Mouse (Mus musculus): ENCODE results near the gene Rpp40. TPM values are rescaled to one million over a fixed set of nuclear protein-coding genes. Genes with fewer than 3 reads are reported as not detected.

Gene Rpp40
- total RNA-seq (2021), result 10 to 100 TPM; 10.8 to 13.5 TPM
- long read RNA-seq, experiment 1, full-length matches to known transcripts, result 11 of 14 reads
- long read RNA-seq, experiment 1, partial matches to known transcripts, result 1 of 14 reads
- long read RNA-seq, experiment 1, other reads (novel, unspliced or antisense), result 2 of 14 reads
- long read RNA-seq, experiment 2, full-length matches to known transcripts, result 14 of 16 reads
- long read RNA-seq, experiment 2, partial matches to known transcripts, result 1 of 16 reads
- long read RNA-seq, experiment 2, other reads (novel, unspliced or antisense), result 1 of 16 reads

DNA sequence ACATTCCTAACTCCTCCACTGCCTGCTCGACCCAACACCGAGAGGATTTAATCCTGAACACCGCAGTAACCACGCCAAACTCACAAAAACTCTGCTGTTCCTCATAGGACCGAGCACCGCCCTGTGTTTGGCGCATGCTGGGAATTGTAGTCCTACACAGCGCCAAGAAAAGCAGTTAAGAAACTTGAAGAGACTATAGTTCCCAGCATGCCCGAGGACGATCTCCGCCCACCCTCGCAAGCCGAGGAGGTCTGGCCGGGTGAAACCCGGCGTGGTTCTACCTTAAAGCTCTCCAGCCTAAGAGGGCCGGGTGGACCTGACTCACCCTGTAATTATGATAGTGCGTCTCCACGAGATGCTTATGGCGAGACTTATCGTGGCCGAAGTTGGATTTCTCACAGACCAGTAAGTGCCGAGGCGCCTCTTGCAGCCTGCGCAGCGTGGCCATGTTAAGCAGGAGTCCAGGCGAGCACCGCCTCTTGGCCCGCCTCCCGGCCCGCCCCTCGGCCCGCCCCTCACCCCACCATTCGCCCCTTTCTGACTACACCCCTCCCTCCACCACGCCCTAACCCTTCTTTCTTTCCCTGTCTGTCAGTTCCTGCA is at the start of gene Rpp40:
Gene Rpp40, minus strand, starts transcription at position 481 of the 603 bp plus-strand sequence.
- DNase-seq, result peak; percentile 86

DNA sequence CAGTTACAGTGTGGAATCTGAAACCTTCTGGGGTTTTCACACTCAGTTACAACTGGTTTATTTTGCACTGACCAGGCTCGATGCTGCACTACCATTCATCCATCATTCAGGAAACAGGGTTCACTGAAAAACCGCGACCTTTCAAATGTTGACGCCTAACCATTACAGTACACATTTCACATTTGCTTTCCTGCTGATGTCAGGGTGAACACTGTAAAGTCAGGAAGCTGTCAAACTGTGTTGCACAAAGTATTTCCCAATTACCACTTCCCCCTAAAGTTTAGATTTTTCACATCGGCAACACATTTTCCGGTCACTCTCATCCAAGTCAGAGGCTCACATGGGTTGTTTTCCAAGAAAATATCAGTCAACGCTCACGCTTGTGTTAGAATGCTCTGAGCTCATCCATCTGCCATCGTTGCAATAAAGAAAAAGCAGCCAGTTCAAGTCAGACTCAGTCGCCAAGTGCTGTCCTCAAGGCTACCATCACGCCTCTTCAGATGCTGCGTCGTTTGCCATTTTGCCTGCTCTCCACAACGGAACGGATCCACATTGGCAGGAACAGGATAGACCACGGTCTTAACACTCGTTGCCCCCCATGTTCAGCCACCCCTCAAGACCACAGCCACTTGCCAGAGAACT is 43.8 kb upstream of the Rpp40 start:
- DNase-seq, result no peak

DNA sequence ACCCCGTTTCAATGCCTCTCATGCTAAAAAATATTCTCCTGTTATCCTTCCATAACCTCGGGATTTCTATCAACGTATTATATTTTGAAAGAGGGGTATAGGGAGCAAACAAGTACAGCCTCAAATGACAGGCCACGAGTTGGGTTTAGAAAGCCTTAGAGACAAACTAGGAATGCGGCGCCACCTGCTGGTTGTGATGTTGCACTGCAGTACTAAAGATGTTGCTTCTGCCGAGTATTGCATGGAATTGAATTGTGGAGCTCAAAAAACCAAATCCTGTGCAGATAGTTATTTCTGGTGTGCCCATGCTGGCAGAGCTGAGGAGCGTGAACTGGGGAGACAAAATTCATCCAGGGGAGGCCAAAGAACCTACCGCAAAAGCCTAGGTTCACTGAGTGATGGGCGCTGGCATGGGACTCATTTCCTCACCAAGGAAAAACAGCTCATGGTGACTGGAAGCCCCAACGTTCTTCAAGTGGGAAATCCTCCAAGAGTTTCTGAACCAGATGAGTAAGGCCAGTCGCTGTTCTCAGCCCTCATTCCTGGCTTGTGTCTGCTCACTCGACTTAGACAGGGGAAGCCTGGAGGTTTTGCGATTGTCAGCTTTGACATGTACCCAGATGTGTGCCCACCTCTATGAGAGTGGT is 41.3 kb upstream of the Rpp40 start:
- DNase-seq, result peak; percentile 80

DNA sequence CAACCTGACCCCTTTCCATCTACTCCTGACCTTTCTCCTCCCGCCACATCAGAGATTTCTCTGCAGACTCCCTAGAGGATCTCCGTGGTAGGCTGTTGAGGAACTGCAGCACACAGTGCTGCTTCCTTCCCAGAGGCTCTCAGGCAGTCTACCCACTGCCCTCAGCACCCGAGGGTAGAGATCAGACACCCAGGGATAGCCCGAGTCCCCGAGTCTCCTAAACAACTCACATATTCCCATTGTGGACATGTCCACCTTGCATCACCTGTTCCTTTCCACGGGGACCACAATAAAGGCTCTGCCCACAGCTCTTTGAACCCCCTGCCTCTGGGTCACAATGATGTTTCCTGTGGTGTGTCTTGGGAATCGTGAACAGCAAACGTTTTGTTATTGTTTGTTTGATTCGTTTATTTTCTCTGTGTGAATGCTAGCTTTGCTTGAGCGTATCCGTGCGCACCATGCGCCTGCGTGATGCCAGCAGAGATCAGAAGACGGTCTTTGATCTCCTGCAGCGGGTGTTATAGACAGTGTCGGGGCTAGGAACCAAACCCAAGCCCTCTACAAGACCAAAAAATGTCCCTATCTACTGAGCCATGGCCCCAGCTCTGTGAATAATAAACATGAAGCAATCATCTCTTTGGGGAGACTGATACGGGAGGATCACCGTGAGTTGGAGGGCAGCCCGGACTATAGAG is 40.6 kb upstream of the Rpp40 start:
- no peak for DNase-seq

DNA sequence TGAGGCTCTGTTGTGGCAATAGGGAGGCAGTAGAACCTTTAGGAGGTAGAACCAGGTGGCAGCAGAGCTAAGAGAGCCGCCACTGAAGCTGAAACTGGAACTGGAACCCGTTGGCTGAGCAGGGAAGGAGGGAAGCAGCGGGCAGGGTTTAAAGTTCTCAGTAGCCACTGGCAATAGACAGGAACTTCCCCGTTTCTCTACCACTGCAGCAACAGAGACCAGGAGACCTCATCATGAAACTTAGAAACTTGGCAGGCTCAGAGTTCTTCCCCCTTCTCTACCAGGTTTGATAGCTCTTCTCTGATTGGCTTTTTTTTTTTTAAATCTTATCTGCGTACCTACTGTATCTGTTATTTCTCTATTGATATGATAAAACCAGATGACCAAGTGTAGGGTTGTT is 34.8 kb upstream of the Rpp40 start:
- no peak for DNase-seq

DNA sequence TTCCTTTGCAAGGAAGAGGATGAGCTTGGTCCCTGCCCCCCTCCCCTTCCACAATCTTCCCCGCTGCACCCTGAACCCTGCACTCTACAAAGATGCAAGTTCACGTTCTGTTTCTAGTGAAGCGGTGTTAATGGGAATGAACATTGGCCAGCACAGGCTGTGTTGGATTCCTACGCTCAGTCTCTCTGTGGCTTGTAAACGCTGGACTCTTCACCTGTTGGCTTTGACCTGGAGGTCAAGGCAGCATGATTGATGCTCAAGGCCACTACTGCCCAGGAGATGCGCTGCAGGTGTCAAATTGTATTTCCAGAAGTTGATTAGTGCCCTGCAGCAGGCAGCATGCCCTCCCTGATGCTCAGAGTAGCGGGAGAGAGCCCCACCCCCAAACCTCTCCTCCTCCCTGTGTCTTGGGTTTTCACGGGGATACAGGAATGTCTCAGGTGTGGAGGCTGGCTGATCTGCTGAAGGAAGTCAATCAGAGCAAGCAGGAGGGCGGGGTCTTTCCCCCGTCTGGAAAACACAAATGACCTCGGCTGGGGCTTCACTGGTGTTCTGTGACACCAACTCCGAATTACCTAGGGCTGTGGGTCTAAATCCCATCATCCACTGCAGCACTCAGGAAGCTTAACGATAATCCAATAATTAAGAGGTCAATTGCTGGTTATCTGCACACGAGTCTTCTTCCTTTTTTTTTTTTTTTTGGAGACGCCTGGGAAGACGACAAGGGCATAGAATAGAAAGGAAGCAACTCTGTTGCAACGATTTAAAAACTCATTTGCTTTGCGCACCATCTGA is 33.9 kb upstream of the Rpp40 start:
- DNase-seq, result no peak

DNA sequence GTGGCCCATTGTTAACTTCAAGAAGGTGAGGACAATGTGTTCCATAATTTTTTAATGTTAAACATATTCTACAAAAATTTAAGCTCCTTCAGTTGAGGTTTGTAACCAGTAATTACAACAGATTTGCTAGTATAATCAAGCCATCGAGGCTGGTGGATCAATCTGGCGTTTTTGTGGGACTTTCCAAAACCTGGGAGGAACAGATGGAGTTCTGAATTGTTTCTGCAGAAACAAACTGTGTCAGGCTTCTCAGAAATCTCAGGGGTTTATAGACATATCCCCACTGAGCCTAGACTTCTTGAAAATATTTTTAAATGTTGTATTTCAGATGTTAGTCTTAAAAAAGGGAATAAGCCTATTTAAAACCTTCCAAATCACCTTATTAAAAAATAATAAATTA is 31.8 kb upstream of the Rpp40 start:
- DNase-seq, result no peak

DNA sequence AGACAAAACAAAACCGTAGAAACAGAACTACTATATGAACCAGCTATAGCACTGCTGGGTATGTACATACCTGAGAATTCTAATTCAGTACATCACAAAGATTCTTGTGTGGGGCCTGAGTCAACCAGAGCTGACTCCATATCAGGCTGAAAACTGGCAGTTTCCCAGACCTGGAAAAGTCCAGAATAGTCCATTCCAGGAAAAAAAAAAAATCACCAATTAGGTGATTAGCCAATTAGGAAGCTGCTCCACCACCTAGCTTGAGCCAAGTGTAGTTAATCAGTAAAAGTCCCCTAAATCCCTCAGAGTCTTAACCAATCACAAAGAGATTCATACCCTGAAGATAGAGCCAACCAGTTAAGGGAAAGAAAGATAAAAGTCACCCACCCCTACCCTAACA is 5.3 kb upstream of the Rpp40 start:
- DNase-seq, result no peak

DNA sequence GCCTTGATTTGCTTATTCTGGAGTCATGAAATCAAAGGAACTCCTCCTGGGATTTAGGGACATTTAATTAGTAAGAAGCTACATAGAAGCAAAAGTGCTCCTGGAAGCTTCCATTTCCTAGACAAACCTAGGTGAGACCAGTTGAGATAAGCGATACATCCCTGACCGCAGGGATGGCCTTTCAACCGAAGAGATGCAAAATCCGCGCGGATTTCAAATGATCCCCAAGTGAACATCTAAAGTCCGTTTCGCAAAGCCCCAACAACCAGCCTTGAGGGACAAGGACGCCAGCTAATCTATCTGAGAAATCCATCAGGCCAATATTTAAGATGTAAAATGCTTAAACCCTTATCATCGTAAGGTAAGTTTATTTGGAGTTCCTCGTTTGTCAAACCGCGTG is 781 bp downstream of the Rpp40 start:
- DNase-seq, result no peak

DNA sequence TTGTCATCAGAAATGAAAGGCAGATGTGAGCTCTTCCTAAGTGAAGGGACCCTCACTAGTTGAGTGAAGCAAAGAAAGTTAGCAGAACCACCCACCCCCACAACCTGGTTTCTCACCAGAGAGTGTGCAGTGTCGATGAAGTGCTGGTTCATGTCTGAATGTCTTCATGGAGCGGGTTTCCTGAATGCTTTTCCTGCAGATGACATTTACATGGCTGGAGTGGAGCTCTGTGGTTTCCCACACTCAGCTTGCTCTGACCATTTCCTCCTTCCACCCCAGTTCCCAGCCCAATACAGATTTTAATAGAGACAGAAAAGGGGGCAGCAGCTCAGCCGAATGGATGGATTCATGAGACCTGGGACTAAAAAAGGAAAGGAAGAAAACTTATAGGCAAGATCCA is 13.3 kb downstream of the Rpp40 start:
- no peak for DNase-seq

DNA sequence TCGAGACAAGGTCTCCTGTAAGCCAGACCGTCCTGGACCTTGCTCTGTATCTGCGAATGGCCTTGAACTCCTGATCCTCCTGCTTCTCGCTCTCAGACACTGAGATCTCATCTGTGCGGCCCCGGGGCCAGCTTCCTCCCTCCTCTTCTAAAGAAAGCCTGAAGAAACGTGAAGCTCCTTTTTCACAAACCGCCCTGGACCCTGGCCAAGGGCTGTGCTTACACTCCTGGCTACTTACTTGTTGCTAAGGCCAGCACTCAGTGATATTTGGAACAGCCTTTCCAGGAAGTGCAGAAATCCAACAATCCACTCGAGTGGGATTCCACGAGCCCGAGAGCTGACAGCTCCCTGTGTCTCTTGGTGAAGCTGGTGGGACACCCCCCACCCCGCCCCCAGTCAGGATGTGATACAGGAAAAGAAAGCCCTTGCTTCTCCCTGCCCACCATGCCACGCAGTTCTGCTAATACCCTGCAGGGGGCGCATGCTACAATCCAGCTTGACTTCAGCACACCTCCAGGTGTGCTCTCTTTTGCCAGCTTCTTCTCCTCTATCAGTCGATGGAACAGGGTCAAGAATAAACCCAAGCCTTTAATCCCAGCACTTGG is 19.9 kb downstream of the Rpp40 start:
- peak; percentile 66 for DNase-seq

DNA sequence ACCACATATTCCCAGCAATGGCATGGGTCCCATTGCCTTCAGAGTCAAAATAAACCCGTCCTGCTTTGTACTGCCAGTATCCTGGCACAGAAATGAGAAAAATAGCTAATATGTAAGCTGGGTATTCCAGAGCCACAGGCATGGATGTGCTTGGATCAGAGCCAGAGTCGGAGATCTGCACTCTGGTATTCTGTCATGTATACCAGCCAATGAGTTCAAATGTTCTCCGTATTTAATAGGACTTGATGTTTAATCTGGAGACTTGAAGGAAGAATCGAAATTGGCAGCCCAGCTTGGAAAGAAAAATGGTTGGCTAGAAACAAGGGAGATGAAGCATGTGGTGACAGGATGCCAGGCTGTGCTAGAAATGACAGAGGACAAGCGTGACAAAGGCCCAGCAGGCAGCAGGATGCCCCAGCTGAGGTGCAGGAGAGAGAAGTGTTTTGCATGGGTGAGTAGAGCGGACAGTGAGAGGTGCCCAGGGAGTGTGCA is 25.6 kb downstream of the Rpp40 start:
- no peak for DNase-seq

DNA sequence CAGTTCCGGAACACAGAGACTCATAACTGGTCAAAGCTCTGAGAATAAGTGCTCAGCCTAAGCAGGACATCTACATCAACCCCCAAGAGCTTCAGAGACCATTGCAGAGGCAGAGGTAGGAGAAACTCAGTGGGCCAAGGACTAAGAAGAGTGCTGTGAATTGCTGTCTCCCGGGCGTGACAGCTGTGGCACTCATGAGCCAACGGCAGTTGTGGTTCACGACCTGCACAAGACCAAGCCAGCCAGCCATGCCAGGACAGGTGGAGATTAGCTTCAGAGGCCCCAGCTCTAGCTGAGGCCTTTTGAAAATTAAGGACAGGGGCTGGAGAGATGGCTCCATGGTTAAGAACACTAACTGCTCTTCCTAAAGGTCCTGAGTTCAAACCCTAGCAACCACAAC is 26.6 kb downstream of the Rpp40 start:
- DNase-seq, result no peak

DNA sequence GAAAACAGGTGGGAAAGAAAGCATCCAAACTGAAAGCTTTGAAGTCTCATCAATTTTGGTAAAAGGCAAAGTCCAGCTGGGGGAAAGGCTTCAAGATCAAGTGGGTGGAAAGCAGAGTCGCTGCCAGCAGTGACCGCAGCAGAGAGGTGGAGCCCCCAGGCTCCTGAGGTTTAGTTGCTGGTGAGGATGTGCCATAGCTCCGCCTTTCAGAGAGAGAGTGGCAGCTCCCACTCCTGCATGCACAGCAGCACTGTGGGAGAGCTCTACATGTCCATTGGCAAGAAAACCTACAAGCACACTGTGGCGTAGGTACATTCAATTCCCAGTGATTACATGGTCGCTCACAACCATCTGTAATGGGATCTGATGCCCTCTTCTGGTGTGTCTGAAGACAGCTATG is 27.1 kb downstream of the Rpp40 start:
- no peak for DNase-seq

DNA sequence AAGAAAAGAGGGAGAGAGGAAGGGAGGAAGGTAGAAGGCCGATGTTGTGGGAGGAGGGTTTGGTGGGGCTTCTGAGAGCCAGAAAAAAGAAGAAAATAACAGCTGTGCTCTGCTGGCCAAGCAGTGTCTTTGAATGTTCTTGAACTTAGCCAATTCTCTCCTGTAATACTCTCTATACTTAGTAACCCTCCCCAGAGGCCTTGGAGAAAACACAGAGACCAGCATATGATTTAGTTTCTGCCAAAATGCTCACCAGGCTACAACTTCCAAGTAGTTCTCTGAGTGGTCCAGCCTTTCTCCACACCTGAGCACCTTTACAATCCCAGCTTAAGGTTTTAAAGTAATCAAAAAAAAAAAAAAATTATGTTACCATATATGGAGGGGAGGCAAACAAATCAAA is 27.9 kb downstream of the Rpp40 start:
- DNase-seq, result no peak

DNA sequence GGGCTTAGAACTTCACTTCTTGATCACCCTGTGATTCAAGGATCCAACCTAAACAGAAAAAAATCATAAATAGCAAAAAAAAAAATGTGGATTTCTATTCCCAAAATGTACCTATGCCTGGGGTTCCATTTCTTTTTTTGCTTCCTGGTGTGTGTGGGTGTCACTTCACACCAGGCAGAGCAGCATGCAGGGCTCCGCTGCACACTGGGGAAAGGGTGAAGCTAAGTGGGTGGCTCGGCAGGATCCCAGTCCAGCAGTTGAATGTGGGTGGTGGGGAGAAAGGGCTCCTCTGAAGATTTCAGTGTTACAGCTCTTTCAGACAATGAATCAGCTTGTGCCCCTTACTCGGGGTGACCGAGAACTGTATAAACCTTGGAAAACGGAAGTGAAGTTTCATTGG is 30.8 kb downstream of the Rpp40 start:
- no peak for DNase-seq

DNA sequence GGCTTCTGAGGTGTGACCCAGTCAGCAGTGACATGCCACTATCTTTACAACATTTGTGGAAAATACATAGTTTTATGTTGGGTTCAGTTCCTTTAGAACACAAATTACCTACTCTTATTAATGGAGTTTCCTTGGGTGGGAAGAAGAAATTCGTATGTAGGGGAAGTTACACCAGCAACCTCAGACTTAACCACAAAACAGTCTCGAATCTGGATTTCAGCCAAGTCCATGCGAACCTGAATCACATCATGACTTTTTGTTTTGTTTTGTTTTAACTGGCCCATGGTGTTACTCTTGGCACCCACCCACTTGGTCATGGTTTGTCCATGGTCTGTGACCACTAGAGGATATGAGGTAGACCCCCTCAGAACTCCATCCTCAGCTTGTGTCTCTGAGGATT is 35.1 kb downstream of the Rpp40 start:
- no peak for DNase-seq

DNA sequence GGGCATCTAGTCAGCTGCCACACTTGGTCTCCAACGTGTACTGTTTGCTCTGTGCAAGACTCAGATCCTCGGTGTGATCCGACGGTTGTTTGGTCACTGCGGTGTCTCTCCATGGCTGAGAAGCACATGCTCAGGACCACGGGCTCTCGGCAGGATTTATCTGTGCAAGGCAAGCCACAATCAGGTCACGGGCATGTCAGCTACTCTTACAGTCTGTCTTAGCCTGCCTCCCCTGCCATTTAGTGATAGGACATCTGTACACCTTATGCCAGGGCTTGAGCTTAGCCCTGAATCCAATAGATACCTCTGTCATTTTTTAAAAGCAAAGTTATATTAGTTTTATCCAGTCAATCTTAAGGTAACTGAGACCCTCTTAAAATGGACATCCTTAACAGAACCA is 35.5 kb downstream of the Rpp40 start:
- DNase-seq, result no peak

DNA sequence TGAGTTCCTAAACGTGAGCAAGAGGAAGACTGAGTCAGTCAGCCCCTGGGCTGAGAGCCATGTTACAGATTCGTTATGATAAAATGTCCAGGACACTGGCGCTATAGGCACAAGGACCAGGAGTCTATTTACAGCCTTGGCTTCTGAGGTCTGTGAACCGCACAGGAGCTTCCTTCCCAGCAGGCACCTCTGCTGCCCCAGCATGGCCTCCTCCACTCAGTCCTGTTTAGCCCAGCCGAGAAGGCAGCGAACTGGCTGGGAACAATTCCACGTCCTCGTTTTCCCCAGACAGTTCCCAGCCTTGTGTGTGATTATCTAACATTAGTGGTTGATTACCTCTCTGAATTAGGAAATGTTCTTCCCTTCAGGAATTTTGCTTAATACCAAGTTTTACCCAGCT is 45.2 kb downstream of the Rpp40 start:
- DNase-seq, result no peak

DNA sequence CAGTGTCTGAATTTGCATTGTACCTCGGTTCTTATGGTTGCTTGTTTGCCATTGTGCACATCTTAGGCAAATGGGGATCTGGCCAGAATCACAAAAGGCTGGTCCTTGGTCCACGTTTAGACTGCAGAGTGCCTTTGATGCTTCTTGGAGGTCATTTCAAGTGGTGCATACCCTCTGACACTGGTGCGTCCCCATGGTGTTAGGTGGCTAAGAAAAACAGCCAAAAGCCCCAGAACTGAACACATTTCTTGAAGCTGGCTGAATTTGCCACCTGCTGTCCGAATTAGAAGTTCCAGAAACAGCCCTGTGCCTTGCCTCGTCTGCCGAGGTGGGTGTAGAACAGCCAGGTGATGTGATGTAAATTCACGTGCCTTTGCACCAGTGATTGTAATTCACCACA is 48.7 kb downstream of the Rpp40 start:
- no peak for DNase-seq

DNA sequence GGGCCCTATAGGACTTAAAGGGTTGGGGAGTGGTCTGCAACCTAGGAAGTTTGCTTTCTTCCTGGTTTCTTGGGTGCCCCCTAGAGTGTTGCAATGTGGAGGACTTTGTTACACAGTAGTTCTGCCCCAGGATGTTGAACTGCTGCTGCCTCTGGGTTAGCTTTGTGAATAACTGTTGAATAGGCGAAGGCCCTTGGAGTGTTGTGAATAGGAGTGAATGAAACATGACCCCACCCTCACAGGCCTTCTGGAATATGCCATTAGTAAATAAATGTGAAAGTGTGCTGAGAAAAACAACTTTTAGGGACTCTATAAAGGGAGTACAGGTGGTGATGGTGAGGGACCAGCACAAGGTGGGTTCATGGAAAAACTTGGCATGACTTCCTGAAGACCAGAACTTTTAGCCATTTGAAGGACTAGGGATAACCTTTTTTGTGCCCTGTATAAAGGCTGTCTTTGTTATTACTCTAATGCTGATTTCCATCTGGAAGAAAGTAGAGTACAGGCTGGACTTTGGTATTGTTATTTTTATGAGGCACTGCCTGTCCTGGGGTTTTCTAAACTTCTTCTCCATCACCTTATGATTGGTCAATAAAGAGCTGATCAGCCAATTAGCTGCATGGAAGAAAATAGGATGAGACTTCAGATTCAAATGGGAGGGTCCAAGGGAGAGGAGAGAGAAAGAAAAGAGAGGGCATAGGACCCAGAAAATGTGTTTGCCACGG is 53.1 kb downstream of the Rpp40 start:
- no peak for DNase-seq
